11 mouse cellular contexts compared by ENCODE assay signal in the genomic region with DNA sequence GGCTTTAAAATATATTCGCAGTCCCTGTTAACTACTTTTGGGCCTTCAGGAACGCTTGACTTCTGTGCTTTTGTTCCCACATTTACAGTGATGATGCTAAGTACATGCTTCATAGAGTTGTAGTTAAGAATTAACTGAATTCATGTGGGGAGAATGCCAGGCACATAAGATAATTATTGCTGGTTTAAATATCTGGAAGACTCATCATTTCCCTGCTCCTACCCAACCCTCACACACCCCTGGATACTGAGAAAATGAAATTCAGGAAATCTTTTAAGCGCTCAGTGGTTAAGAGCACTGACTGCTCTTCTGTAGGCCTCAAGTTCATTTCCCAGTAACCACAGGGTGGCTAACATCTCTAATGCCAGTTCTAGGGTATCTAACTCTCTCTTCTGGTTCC.
"Had no signal": no experiment of that assay in that cellular context is flagged by ENCODE, and none has a peak within 500 bp of the region (broad histone marks: within the 10 kb centered on the region; RNA-seq: fewer than 3 reads in every experiment).

No protein-coding gene starts in this region.

- H3K9me3 ChIP-seq: limb, embryonic 13.5 days; midbrain, embryonic 10.5 days; neural tube, embryonic 12.5 days had no signal

- H3K27me3 ChIP-seq: limb, embryonic 13.5 days; neural tube, embryonic 12.5 days had no signal

- H3K27ac ChIP-seq: limb, embryonic 13.5 days; liver, embryonic 14.5 days; midbrain, embryonic 10.5 days; neural tube, embryonic 12.5 days; stomach, postnatal 0 days had no signal

- H3K4me2 ChIP-seq: limb, embryonic 13.5 days; lung, embryonic 14.5 days; neural tube, embryonic 12.5 days had no signal

- H3K4me3 ChIP-seq: limb, embryonic 13.5 days; midbrain, embryonic 10.5 days; neural tube, embryonic 12.5 days had no signal

- DNase-seq: left cerebral cortex, postnatal 4 days; lung, embryonic 14.5 days; lung, postnatal 10 days; lung, postnatal 4 days; midbrain, embryonic 14.5 days had no signal

- H3K9ac ChIP-seq: limb, embryonic 13.5 days; liver, embryonic 14.5 days; lung, embryonic 14.5 days; neural tube, embryonic 12.5 days had no signal

- ATAC-seq: intestine, embryonic 16.5 days had no signal

- H3K36me3 ChIP-seq: limb, embryonic 13.5 days; midbrain, embryonic 10.5 days; neural tube, embryonic 12.5 days had no signal
